Mouse (Mus musculus): Measurements from ENCODE around the gene Stard10. TPM values are rescaled to one million over a fixed set of nuclear protein-coding genes. Genes with fewer than 3 reads are reported as not detected.

The Stard10 gene
- total RNA-seq (2021), result 10 to 100 TPM; 14.2 to 18.3 TPM
- long read RNA-seq, experiment 1, transcript Stard10-201 (7 exons, 1,400 nt), result major isoform, 11 of 12 reads
- long read RNA-seq, experiment 1, partial matches to known transcripts, result 0 of 12 reads
- long read RNA-seq, experiment 1, other reads (novel, unspliced or antisense), result 1 of 12 reads
- long read RNA-seq, experiment 2, transcript Stard10-201 (7 exons, 1,400 nt), result major isoform, 12 of 16 reads
- long read RNA-seq, experiment 2, partial matches to known transcripts, result 1 of 16 reads
- long read RNA-seq, experiment 2, other reads (novel, unspliced or antisense), result 3 of 16 reads

GRCm38 (mm10) chr7:101317014-101317413 lies at the start of gene Stard10:
Gene Stard10 (plus strand): TSS chr7:101317086.
- no peak for DNase-seq (ENCODE audit: low spot score in 2 of 2)

GRCm38 (mm10) chr7:101267457-101268259 lies 49.2 kb upstream of the Stard10 start:
- no peak for DNase-seq (ENCODE audit: low spot score in 2 of 2)

DNA sequence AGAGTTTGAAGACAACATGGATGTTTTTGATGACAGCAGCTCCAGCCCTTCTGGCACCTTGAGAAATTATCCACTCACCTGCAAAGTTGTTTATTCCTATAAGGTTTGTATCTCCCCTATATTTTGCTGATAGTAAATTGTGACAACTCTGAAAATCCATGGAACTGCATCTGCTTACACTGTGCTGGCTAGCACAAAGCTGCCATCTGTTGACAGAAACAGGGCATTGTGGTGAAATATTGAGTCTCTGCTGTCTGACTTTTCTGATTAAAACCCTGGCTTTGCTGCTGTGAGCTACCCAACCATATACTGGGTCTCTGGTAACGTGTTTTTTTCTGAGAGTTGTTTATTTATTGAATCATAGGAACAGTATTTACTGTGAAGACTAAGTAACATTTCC lies 45.3 kb upstream of the Stard10 start:
- DNase-seq (ENCODE audit: low spot score in 2 of 2), result peak in 1 of 2 experiments; percentile 42

GRCm38 (mm10) chr7:101272466-101273160 lies 44.3 kb upstream of the Stard10 start:
- DNase-seq (ENCODE audit: low spot score in 2 of 2), result no peak

GRCm38 (mm10) chr7:101282721-101283120 lies 34.2 kb upstream of the Stard10 start:
- no peak for DNase-seq (ENCODE audit: low spot score in 2 of 2)

GRCm38 (mm10) chr7:101284504-101284903 lies 32.4 kb upstream of the Stard10 start:
- no peak for DNase-seq (ENCODE audit: low spot score in 2 of 2)

DNA sequence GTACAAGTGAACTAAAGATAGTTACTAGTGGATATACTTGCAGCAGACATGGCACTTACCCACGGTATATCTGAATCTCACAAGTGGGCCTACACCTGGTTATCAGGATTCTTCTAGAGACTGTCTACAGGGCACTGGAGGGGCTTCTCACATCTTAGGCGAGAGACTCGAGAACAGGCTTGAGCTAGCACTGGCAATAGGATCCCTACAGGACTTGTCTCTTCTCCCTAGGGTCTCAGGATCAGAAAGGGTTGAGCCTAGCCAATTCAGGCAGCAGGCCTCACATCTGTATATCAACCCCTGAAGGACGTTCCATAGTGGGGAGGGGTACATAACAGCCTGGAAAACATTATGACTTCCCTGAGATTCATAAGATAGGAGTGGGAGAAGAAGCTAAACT lies 30.0 kb upstream of the Stard10 start:
- no peak for DNase-seq (ENCODE audit: low spot score in 2 of 2)

- no peak for DNase-seq (ENCODE audit: low spot score in 2 of 2)
These were observed 29.1 kb upstream of the Stard10 start for GRCm38 (mm10) chr7:101287820-101288219.

DNA sequence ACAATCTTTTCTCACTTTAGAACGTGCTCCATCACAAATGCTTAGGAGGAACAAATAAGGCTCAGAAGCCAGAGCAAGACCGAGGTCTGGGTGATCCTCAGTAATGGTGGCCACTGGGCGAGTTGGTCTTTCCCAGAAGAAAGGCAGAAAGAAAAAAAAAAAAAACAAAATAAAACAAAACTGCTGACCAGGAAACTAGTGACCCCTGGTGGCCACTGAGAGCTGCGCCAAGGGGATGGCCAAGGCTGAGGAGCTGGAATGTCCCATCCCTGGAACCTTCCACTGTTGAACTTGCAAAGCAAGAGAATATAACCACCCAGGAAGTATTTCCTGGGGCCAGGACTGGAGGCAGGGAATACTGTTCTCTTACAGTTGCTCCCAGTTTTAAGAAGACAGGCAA lies 28.4 kb upstream of the Stard10 start:
- peak in 1 of 2 experiments; percentile 47 for DNase-seq (ENCODE audit: low spot score in 2 of 2)

DNA sequence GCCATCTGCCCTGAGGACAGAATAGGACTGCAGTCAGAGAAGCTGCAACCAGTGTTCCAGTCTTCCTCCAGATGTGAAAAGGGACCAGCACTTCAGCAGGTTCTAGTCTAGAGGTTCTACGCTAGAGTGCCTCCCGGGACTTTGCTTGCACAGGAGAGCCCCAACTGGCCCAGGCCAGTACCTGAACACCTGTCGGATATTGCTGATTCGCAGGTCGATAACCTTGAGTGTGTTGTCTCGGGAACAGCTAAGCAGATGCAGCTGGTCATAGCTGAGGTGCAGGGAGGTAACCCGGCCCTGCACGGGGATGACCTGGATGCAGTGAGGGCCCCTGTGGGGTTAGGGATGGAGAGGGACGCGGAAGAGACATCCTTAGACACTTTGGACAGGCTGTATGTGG lies 26.5 kb upstream of the Stard10 start:
- no peak for DNase-seq (ENCODE audit: low spot score in 2 of 2)

DNA sequence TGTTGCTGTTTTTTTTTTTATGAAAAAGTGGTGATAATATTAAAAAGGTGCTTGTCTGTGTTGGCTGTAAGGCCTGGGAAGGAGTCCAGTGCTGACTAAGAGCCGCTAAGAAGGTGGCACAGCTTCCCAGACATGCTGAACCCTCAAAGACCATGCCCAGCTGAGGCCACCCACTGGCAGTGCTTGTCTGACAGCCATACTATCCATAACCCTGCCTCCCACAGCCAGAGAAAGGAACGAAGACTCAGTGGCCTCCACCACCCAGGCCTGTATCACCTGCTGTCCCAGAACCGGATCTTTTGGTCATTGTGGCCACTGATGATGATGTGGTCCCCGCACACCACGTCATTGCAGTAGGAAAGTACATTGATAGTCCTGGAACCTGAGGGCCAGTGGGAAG lies 25.7 kb upstream of the Stard10 start:
- no peak for DNase-seq (ENCODE audit: low spot score in 2 of 2)

DNA sequence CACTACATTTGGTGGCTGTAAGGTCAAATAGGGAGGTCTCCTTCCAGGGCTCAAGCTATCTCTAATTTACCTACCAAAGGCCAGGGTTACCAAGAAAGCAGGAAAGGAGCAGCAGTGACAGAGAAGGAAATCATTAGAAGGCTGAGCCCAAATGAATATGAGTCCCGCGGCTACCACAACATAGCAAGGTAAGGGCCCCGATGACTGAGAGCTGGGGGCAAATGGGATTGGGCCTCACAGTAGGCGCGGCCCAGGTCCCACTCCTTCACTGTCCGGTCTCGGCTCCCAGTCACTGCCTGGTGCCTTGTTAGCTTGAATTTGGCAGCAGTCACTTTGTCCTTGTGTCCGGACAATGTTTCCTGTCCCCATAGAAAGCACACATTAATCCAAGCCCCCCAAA lies 25.2 kb upstream of the Stard10 start:
- DNase-seq (ENCODE audit: low spot score in 2 of 2), result no peak

GRCm38 (mm10) chr7:101292086-101292485 lies 24.8 kb upstream of the Stard10 start:
- no peak for DNase-seq (ENCODE audit: low spot score in 2 of 2)

GRCm38 (mm10) chr7:101292696-101293095 lies 24.2 kb upstream of the Stard10 start:
- no peak for DNase-seq (ENCODE audit: low spot score in 2 of 2)

GRCm38 (mm10) chr7:101293138-101293537 lies 23.7 kb upstream of the Stard10 start:
- no peak for DNase-seq (ENCODE audit: low spot score in 2 of 2)

- DNase-seq (ENCODE audit: low spot score in 2 of 2), result no peak
These were observed 23.3 kb upstream of the Stard10 start for GRCm38 (mm10) chr7:101293611-101294010.

DNA sequence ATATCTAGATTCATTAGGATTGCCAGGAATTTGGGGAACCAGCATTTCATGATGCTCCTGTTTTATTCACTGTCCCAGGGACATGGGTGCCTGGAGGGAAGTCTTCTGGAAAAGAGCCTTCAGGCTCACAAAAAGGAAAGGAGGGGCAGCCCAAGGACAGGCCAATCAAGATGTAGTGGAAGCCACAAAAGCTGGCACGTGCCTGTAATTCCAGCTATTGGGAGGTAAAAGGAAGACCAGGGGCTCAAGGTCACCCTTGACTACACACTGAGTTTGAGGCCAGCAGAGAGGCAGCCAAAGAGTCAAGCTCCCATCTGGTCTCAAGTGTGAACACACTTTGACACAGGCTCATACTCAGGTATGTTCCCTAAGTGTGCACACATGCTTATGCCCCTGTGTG lies 21.4 kb upstream of the Stard10 start:
- no peak for DNase-seq (ENCODE audit: low spot score in 2 of 2)

- peak; percentile 83 to 90 for DNase-seq (ENCODE audit: low spot score in 2 of 2)
These were observed 20.4 kb upstream of the Stard10 start for GRCm38 (mm10) chr7:101296252-101297022.

DNA sequence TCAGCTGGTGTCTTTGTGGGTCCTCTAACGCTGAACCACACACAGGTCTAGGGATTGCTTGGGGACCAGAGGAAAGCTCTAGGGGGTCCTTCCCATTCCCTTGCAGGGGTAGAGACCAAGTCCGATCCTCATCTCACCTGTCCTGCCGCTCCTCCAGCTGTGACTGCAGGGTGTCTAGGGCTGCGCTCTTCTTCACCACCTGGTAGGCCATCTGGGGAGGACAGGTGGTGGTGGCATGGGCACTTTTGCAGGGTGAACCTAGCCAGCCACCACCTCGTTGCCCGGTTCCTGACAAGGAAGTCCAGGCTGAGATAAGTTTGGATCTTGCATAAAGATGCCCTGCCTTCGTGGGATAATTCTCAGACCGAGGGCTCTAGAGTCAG lies 19.9 kb upstream of the Stard10 start:
- no peak for DNase-seq (ENCODE audit: low spot score in 2 of 2)

DNA sequence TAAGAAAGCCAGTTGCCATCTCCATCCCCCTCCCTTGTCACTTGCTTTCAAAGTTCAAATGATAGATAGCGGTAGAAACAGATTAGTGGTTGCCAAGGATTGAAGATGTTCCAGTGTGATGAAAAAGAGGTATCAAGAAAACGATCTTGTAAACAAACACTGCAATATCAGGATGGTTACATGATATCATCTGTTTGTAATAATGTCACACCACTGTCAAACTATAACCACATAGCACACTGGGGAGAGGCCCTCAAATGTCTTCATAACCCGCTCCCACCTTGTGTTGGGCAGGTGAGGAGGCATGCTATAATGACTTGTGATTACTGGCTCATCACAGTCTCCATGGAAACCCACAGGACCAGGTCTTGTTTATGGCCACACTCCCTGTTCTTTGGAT lies 18.5 kb upstream of the Stard10 start:
- no peak for DNase-seq (ENCODE audit: low spot score in 2 of 2)

DNA sequence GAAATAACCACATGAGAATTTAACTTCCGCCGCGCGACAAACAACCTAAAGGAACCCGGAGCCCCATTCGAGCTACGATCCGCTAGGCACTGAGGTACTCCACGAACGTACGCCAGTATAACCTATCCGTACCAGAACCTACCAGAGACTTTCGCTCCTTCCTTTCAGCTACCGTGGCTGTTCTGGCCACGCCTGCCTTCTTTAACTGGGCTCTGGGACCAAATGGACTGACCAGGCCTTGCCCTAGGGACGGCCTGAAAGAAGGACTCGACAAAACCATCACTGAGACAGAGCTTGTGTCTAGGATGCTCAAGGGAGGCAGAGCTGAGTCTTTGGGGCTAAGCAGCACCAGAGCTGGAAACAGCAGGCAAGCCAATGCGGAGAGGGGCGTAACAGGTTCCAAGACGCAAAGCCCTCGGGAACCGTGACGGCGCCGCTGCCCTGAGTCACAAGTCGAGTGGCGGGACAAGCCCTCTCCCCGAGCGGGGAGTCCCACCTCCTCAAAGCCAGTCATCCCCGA lies 15.5 kb upstream of the Stard10 start:
- DNase-seq (ENCODE audit: low spot score in 2 of 2), result no peak

All from layer of hippocampus, postnatal 14 days (tissue).